Mouse (Mus musculus) bone marrow macrophage, adult 2 months (primary cell): Measurements from ENCODE around the gene Brwd1.

Experiments used
- CTCF ChIP-seq: IDR thresholded peaks from 2 replicates; pipeline ENCODE4 v1.5.1; 2012; ENCODE audit warnings: low read depth, mild to moderate bottlenecking, low read length, moderate library complexity
- POLR2A ChIP-seq: IDR thresholded peaks from 2 replicates; pipeline ENCODE4 v1.6.1; 2012; ENCODE audit warnings: mild to moderate bottlenecking, low read depth, low read length, borderline replicate concordance

- no peak for TF ChIP-seq CTCF
- no peak for TF ChIP-seq POLR2A
These were observed 13.6 kb upstream of the Brwd1 start for GRCm38 (mm10) chr16:96095966-96096365.
